ENCODE assay signal across 11 mouse cellular contexts in genomic region chr17:47297965-47298364, GRCm38 (mm10).
A peak's percentile ranks its signal among the peaks of the same experiment; 100 is the strongest.
DNase-seq lines count a peak whose midpoint lies in the region; ATAC-seq and TF ChIP-seq lines count a peak whose summit lies in the region.
"Had no signal": no experiment of that assay in that cellular context is flagged by ENCODE, and none has a peak within 500 bp of the region (broad histone marks: within the 10 kb centered on the region; RNA-seq: fewer than 3 reads in every experiment).

No protein-coding gene starts in this region.

- H3K4me1 ChIP-seq in liver, postnatal 0 days (ENCODE audit: insufficient read depth), result peaks cover 14% of the 10 kb centered on the region
- peaks cover 50% of the 10 kb centered on the region for H3K4me1 ChIP-seq in liver, embryonic 12.5 days
- peaks cover 3% of the 10 kb centered on the region; the same call in 1 of the 2 replicates for H3K4me1 ChIP-seq in bone marrow, adult 2 months (ENCODE audit: control insufficient read depth, insufficient read depth, low read length)

- H3K27me3 ChIP-seq in liver, postnatal 0 days (ENCODE audit: insufficient read depth, low read length), result no peaks in the 10 kb centered on the region
- H3K27me3 ChIP-seq in liver, embryonic 12.5 days (replicated peaks), result no peaks in the 10 kb centered on the region
- H3K27me3 ChIP-seq: forebrain, embryonic 15.5 days; heart, embryonic 13.5 days had no signal

- peak; percentile 44 for DNase-seq in heart, postnatal 4 days
- DNase-seq in heart, postnatal 36 days, result no peak
- DNase-seq in liver, postnatal 0 days, result no peak
- DNase-seq in ES-CJ7 (ENCODE audit: low read depth, low spot score), result peak; percentile 40
- DNase-seq in urinary bladder, adult 2 months (ENCODE audit: low spot score), result no peak
- DNase-seq: thymus, postnatal 14 days had no signal

- H3K4me3 ChIP-seq in liver, postnatal 0 days (ENCODE audit: low read depth, low read length), result no peak overlapping the region
- no peak overlapping the region for H3K4me3 ChIP-seq in liver, embryonic 12.5 days
- H3K4me3 ChIP-seq in bone marrow, adult 2 months (replicated peaks; ENCODE audit: control insufficient read depth, low read depth, low read length), result no peak overlapping the region
- H3K4me3 ChIP-seq: forebrain, embryonic 15.5 days; heart, embryonic 13.5 days had no signal

- no peaks in the 10 kb centered on the region for H3K36me3 ChIP-seq in liver, postnatal 0 days (replicated peaks; ENCODE audit: insufficient read depth, low read length)
- H3K36me3 ChIP-seq in liver, embryonic 12.5 days, result no peaks in the 10 kb centered on the region
- H3K36me3 ChIP-seq: forebrain, embryonic 15.5 days had no signal

- H3K9ac ChIP-seq in liver, postnatal 0 days (replicated peaks), result no peak overlapping the region
- no peak overlapping the region for H3K9ac ChIP-seq in liver, embryonic 12.5 days
- H3K9ac ChIP-seq: forebrain, embryonic 15.5 days; heart, embryonic 13.5 days had no signal

- no peak for TF ChIP-seq EP300 in liver, postnatal 0 days (IDR thresholded peaks at IDR 0.05; ENCODE audit: low read depth)

- WGBS in liver, postnatal 0 days (ENCODE audit: insufficient replicate concordance), result 86% methylated on average over 8 of the region's 8 CpGs
- WGBS in liver, embryonic 12.5 days (ENCODE audit: insufficient replicate concordance), result 77% methylated on average over 8 of the region's 8 CpGs
- 83% methylated on average over 8 of the region's 8 CpGs for WGBS in bone marrow, adult 2 months

- H3K9me3 ChIP-seq in liver, postnatal 0 days (ENCODE audit: low read length), result no peaks in the 10 kb centered on the region
- H3K9me3 ChIP-seq in liver, embryonic 12.5 days (replicated peaks), result no peaks in the 10 kb centered on the region
- H3K9me3 ChIP-seq: forebrain, embryonic 15.5 days; heart, embryonic 13.5 days had no signal

- no peak overlapping the region for H3K27ac ChIP-seq in liver, postnatal 0 days (ENCODE audit: low read depth)
- H3K27ac ChIP-seq in liver, embryonic 12.5 days, result no peak overlapping the region
- H3K27ac ChIP-seq in bone marrow, adult 2 months (ENCODE audit: control insufficient read depth, insufficient read depth, low read depth, low read length, poor library complexity), result no peak overlapping the region
- H3K27ac ChIP-seq: forebrain, embryonic 15.5 days; heart, embryonic 13.5 days had no signal

- ATAC-seq in liver, postnatal 0 days, result no peak
- ATAC-seq in liver, embryonic 12.5 days, result no peak
- ATAC-seq: forebrain, embryonic 15.5 days; intestine, embryonic 16.5 days had no signal

- TF ChIP-seq POLR2A in bone marrow, adult 2 months (IDR thresholded peaks at IDR 0.05; ENCODE audit: borderline replicate concordance, control insufficient read depth, low read depth, low read length), result no peak

- H3K4me2 ChIP-seq in liver, postnatal 0 days (ENCODE audit: low read depth, low read length), result no peak overlapping the region
- H3K4me2 ChIP-seq in liver, embryonic 12.5 days, result no peak overlapping the region
- H3K4me2 ChIP-seq: forebrain, embryonic 15.5 days; heart, embryonic 13.5 days had no signal

- intact Hi-C loops in heart, postnatal 36 days (cut with DNase I), result loop anchor here (5.0 kb wide), 1 partner anchor 71 kb away; no protein-coding TSS in a partner anchor

- peak; percentile 55 for TF ChIP-seq CTCF in liver, postnatal 0 days (IDR thresholded peaks at IDR 0.05; ENCODE audit: low read depth)
- TF ChIP-seq CTCF in bone marrow, adult 2 months (IDR thresholded peaks at IDR 0.05; ENCODE audit: control insufficient read depth, insufficient read depth, low read length), result 0 out of 2 replicates have a peak, but pooled peaks have one; percentile 16

Comparison
In these comparisons a context has a peak if more than half of its experiments do, and no peak if none do; other contexts are left out.
1. DNase-seq: peak in heart, postnatal 4 days (single experiment) and ES-CJ7 (single experiment); none in heart, postnatal 36 days (0 of 2), liver, postnatal 0 days (single experiment) and urinary bladder, adult 2 months (single experiment).